9 mouse cellular contexts compared by ENCODE assay signal in genomic region chr5:140387816-140388510, GRCm38 (mm10). TPM values are rescaled to one million over a fixed set of nuclear protein-coding genes. Genes with fewer than 3 reads are reported as not detected.
A peak's percentile ranks its signal among the peaks of the same experiment; 100 is the strongest.
DNase-seq lines count a peak whose midpoint lies in the region; ATAC-seq and TF ChIP-seq lines count a peak whose summit lies in the region.
"Had no signal": no experiment of that assay in that cellular context is flagged by ENCODE, and none has a peak within 500 bp of the region (broad histone marks: within the 10 kb centered on the region; RNA-seq: fewer than 3 reads in every experiment).

No protein-coding gene starts in this region.

- ATAC-seq in lung, embryonic 15.5 days (ENCODE audit: borderline replicate concordance, extremely low read depth, low FRiP score, low TSS enrichment), result no peak
- no peak for ATAC-seq in limb, embryonic 12.5 days (ENCODE audit: insufficient number of reproducible peaks, insufficient read depth, low FRiP score, low TSS enrichment, low read depth)

- H3K4me1 ChIP-seq in lung, embryonic 15.5 days, result peaks cover 23% of the 10 kb centered on the region
- peaks cover 9% of the 10 kb centered on the region; the same call in 1 of the 2 replicates for H3K4me1 ChIP-seq in embryonic fibroblast, embryonic 13.5 days (ENCODE audit: control insufficient read depth, insufficient read depth, low read length)
- H3K4me1 ChIP-seq in limb, embryonic 12.5 days (replicated peaks), result peaks cover 27% of the 10 kb centered on the region
- H3K4me1 ChIP-seq in small intestine, adult 2 months (ENCODE audit: control insufficient read depth, insufficient read depth, insufficient read length, low read length), result peaks cover 5% of the 10 kb centered on the region

- 71% methylated on average over 12 of the region's 12 CpGs for WGBS in lung, embryonic 15.5 days
- 73% methylated on average over 12 of the region's 12 CpGs for WGBS in limb, embryonic 12.5 days
- WGBS in small intestine, adult 2 months, result 64% methylated on average over 12 of the region's 12 CpGs

- H3K36me3 ChIP-seq in lung, embryonic 15.5 days, result no peaks in the 10 kb centered on the region
- H3K36me3 ChIP-seq in limb, embryonic 12.5 days, result no peaks in the 10 kb centered on the region
- no peaks in the 10 kb centered on the region for H3K36me3 ChIP-seq in small intestine, adult 2 months (ENCODE audit: control insufficient read depth, insufficient read depth, low read length)

- peak overlapping the region; percentile 83 for H3K4me3 ChIP-seq in lung, embryonic 15.5 days
- H3K4me3 ChIP-seq in embryonic fibroblast, embryonic 13.5 days (ENCODE audit: insufficient read depth, low read length), result peak overlapping the region; percentile 97
- H3K4me3 ChIP-seq in limb, embryonic 12.5 days (replicated peaks), result peak overlapping the region; percentile 69
- peak overlapping the region; percentile 11; the same call in 1 of the 2 replicates for H3K4me3 ChIP-seq in small intestine, adult 2 months (ENCODE audit: low read depth, low read length)

- intact Hi-C loops in left cerebral cortex, postnatal 10 days (cut with DNase I), result loop anchor here (5.0 kb wide), 1 partner anchor 51 kb away; no protein-coding TSS in a partner anchor

- no peak for DNase-seq in lung, adult 18-20 months
- DNase-seq in gastrocnemius, adult 18-20 months (ENCODE audit: low spot score), result no peak
- DNase-seq in layer of hippocampus, adult 8-10 months (ENCODE audit: low spot score in 2 of 2), result no peak
- DNase-seq in left cerebral cortex, postnatal 10 days (ENCODE audit: extremely low spot score in 1 of 2, low spot score in 2 of 2), result no peak

- no peak for TF ChIP-seq CTCF in embryonic fibroblast, embryonic 13.5 days (IDR thresholded peaks at IDR 0.05; ENCODE audit: borderline replicate concordance, insufficient read depth, low read length)
- TF ChIP-seq CTCF in small intestine, adult 2 months (IDR thresholded peaks at IDR 0.05; ENCODE audit: extremely low read depth, insufficient read length, insufficient replicate concordance, low read depth, low read length), result no peak

- H3K27ac ChIP-seq in lung, embryonic 15.5 days, result no peak overlapping the region
- no peak overlapping the region for H3K27ac ChIP-seq in embryonic fibroblast, embryonic 13.5 days (ENCODE audit: insufficient read depth, low read length)
- H3K27ac ChIP-seq in limb, embryonic 12.5 days, result no peak overlapping the region
- no peak overlapping the region for H3K27ac ChIP-seq in small intestine, adult 2 months (ENCODE audit: insufficient read depth, low read depth, low read length)

- H3K9me3 ChIP-seq in lung, embryonic 15.5 days, result no peaks in the 10 kb centered on the region
- H3K9me3 ChIP-seq in limb, embryonic 12.5 days, result no peaks in the 10 kb centered on the region

- peak overlapping the region; percentile 61 for H3K9ac ChIP-seq in lung, embryonic 15.5 days
- H3K9ac ChIP-seq in limb, embryonic 12.5 days (replicated peaks), result peak overlapping the region; percentile 67

- no peak for TF ChIP-seq POLR2A in embryonic fibroblast, embryonic 13.5 days (IDR thresholded peaks at IDR 0.05; ENCODE audit: low read depth, low read length)
- no peak for TF ChIP-seq POLR2A in small intestine, adult 2 months (IDR thresholded peaks at IDR 0.05; ENCODE audit: low read depth, low read length)

- no peaks in the 10 kb centered on the region for H3K27me3 ChIP-seq in lung, embryonic 15.5 days
- no peaks in the 10 kb centered on the region; the same call in 1 of the 2 replicates for H3K27me3 ChIP-seq in limb, embryonic 12.5 days
- H3K27me3 ChIP-seq in small intestine, adult 2 months (ENCODE audit: control insufficient read depth, insufficient read depth, low read length), result no peaks in the 10 kb centered on the region

- peak overlapping the region; percentile 92 for H3K4me2 ChIP-seq in lung, embryonic 15.5 days
- peak overlapping the region; percentile 96 for H3K4me2 ChIP-seq in limb, embryonic 12.5 days

RNA-seq across cellular contexts. Expression of gene Snx8, which starts 1.1 kb away (rescaled TPM):
- 17.8 and 19.9 TPM in 2 replicates for polyA plus RNA-seq in lung, embryonic 15.5 days (2015; fragmentation: Nextera tagmentation; extraction: Ambion mirVana)
- polyA plus RNA-seq in embryonic fibroblast, embryonic 13.5 days (2011; ENCODE audit: insufficient read length, low read depth, missing spikeins), result 15.2 and 16.4 TPM in 2 replicates
- 20.0 and 20.5 TPM in 2 replicates for polyA plus RNA-seq in limb, embryonic 12.5 days (2016; fragmentation: Nextera tagmentation; extraction: Ambion mirVana)
- 5.0 and 6.6 TPM in 2 replicates for polyA plus RNA-seq in small intestine, adult 2 months (2012; rRNA removed)
- total RNA-seq in gastrocnemius, adult 18-20 months (2021), result 10 to 100 TPM in 1 of 2 experiments, 1 to 10 TPM in 1; 8.0 to 10.7 TPM
- total RNA-seq in layer of hippocampus, adult 8-10 months (2022), result 10 to 100 TPM in 3 of 4 experiments, 1 to 10 TPM in 1; 9.1 to 15.8 (median 12.7) TPM
- total RNA-seq in left cerebral cortex, postnatal 10 days (2021), result 10 to 100 TPM; 22.3 to 24.5 TPM

RNA-seq across cellular contexts. Expression of gene Eif3b, which starts 31.2 kb away (rescaled TPM):
- 115 and 129 TPM in 2 replicates for polyA plus RNA-seq in lung, embryonic 15.5 days (2015; fragmentation: Nextera tagmentation; extraction: Ambion mirVana)
- 149 and 201 TPM in 2 replicates for polyA plus RNA-seq in embryonic fibroblast, embryonic 13.5 days (2011; ENCODE audit: insufficient read length, low read depth, missing spikeins)
- polyA plus RNA-seq in limb, embryonic 12.5 days (2016; fragmentation: Nextera tagmentation; extraction: Ambion mirVana), result 187 and 189 TPM in 2 replicates
- polyA plus RNA-seq in small intestine, adult 2 months (2012; rRNA removed), result 40.9 and 68.3 TPM in 2 replicates
- total RNA-seq in gastrocnemius, adult 18-20 months (2021), result 10 to 100 TPM; 78.9 to 84.5 TPM
- total RNA-seq in layer of hippocampus, adult 8-10 months (2022), result 10 to 100 TPM; 84.4 to 88.2 (median 87.0) TPM
- total RNA-seq in left cerebral cortex, postnatal 10 days (2021), result 100 to 1,000 TPM; 120 TPM

RNA-seq across cellular contexts. Expression of gene Mrm2, which starts 56.3 kb away (rescaled TPM):
- polyA plus RNA-seq in lung, embryonic 15.5 days (2015; fragmentation: Nextera tagmentation; extraction: Ambion mirVana), result 18.0 and 21.7 TPM in 2 replicates
- 5.1 and 8.3 TPM in 2 replicates for polyA plus RNA-seq in embryonic fibroblast, embryonic 13.5 days (2011; ENCODE audit: insufficient read length, low read depth, missing spikeins)
- polyA plus RNA-seq in limb, embryonic 12.5 days (2016; fragmentation: Nextera tagmentation; extraction: Ambion mirVana), result 21.7 and 25.2 TPM in 2 replicates
- 3.2 and 4.3 TPM in 2 replicates for polyA plus RNA-seq in small intestine, adult 2 months (2012; rRNA removed)
- total RNA-seq in gastrocnemius, adult 18-20 months (2021), result 1 to 10 TPM; 5.8 to 6.2 TPM
- total RNA-seq in layer of hippocampus, adult 8-10 months (2022), result 1 to 10 TPM; 7.8 to 9.7 (median 9.1) TPM
- 10 to 100 TPM in 1 of 2 experiments, 1 to 10 TPM in 1; 9.6 to 10.2 TPM for total RNA-seq in left cerebral cortex, postnatal 10 days (2021)

RNA-seq across cellular contexts. Expression of gene Gm4869, which starts 57.5 kb away (rescaled TPM):
- 0.06 TPM in 1 of 2 replicates, not detected in the other for polyA plus RNA-seq in lung, embryonic 15.5 days (2015; fragmentation: Nextera tagmentation; extraction: Ambion mirVana)
- not detected in 2 replicates for polyA plus RNA-seq in embryonic fibroblast, embryonic 13.5 days (2011; ENCODE audit: insufficient read length, low read depth, missing spikeins)
- not detected in 2 replicates for polyA plus RNA-seq in limb, embryonic 12.5 days (2016; fragmentation: Nextera tagmentation; extraction: Ambion mirVana)
- polyA plus RNA-seq in small intestine, adult 2 months (2012; rRNA removed), result 0.04 TPM in 1 of 2 replicates, not detected in the other
- not detected for total RNA-seq in gastrocnemius, adult 18-20 months (2021)
- not detected for total RNA-seq in layer of hippocampus, adult 8-10 months (2022)
- not detected for total RNA-seq in left cerebral cortex, postnatal 10 days (2021)
- total RNA-seq: left cerebral cortex, postnatal 14 days had no signal

Comparison
In these comparisons a context has a peak if more than half of its experiments do, and no peak if none do; other contexts are left out.
1. H3K4me3 ChIP-seq: peak in every context shown above with its lines; median percentile 97 in embryonic fibroblast, embryonic 13.5 days; 83 in lung, embryonic 15.5 days; 69 in limb, embryonic 12.5 days; 11 in small intestine, adult 2 months.